Mouse (Mus musculus): ENCODE results near the gene Art5.
"Not testable (repeated sequence)": the region's sequence is repeated elsewhere in the genome, so short reads cannot be mapped to it uniquely, and the experiment has no call there.

Art5 gene

DNA sequence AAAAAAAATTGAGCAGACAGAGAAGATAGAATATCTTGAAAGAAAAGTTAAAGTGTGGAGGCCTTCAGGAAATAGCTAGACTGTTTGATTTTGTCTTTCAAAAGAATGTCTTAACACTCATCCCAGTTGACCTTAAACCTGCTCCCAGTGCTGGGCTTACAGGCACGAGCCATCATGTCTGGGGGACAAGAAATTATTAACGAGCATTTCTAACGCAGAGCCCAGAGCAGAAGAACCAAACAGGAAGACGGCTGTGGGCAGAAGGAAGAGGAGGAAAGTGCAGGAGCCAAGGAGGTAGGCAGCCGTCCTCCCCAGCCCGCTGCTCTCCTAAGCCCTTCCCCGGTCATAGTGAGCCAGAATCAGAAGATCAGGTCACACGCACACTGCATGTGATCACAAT is 29.0 kb downstream of the Art5 start:
- no peak for DNase-seq

- DNase-seq = no peak
These were observed 30.8 kb downstream of the Art5 start for GRCm38 (mm10) chr7:102078517-102078916.

DNA sequence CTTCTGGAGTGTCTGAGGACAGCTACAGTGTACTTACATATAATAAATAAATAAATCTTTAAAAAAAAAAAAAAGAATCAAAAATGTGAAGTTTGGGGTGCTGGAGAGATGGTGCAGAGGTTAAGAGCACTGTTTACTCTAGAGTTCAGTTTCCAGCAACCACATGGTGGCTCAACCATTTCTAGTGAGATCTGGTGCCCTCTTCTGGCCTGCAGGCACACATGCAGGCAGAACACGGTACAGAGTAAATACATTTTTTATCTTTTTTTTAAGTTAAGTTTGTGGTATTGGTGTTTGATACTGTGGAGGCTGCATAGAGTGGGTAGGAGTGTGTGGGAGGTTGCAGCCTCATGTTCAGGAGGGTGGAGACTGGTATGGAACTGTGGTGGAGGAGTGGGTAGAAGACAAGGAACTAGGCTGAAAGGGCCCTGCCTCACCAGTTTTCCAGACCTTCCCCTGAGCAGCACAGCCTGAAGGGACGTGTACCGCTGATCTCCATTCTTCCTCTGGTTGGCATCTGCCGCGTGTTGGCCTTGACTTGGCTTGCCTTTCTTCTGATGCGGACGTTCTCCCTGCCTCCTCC is 32.5 kb downstream of the Art5 start:
- DNase-seq = no peak

DNA sequence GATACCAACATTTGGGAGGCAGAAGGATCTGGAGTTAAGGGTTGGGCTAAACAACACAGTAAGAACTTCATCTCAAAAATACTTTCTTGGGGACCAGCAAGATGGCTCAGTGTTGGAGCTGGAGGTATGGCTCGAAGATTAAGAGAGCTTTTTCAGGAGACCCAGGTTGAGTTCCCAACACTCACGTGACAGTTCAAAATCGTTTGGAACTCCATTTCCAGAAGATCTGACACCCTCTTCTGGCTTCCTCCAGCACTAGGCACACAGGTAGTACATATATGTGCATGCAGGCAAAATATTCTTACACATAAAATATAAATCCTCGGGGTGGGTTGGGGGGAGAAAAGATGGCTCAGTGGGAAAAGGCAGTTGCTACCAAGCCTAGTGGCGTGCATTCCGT is 42.9 kb downstream of the Art5 start:
- DNase-seq = no peak

DNA sequence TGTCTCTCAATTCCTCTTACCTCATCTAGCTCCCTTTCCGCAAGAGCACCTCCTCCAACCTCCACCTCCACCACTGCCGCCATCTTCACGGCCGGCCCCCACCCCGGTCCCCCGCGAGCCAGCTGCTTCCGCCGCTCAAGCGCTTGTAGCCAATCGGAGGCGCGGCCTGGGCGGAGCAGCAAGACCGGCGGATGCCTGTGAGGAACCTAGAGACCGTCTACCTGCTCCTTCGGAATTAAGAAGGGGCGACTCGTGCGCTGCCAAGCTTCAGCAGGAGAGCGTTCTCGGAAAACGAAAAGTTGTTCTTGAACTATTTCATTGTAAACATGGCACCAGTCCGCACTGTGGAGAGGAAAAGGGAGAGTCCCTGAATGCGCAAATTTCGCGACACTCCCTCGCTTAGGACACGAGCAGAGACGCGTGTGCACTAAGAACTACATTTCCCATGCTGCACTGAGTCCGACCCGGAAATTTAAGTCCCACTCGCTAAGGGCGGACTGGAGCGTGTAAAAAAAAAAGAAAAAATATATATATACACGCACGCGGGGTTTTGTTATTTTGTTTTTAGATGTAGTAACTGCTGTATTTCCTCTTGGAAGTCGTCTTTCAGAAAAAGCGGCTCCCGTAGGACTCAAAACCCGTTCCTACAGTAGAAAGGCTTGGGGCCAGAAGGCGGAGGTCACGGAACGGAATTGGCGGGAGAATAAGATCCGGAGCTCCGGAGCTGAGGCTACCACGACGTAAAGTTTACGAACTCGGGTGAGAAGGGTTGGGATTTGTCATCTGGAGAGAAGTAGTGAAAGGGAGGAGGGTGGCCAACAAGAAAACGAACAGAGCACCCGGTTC is 44.0 kb downstream of the Art5 start, which contains the start of the genes Rnf121, Xndc1 and Xntrpc:
Rnf121 (minus strand) TSS at position 424 of the 846 bp plus-strand sequence.
Xndc1 (plus strand) TSS at position 466 of the 846 bp plus-strand sequence.
Xntrpc (plus strand) TSS at position 668 of the 846 bp plus-strand sequence.
- DNase-seq = peak; percentile 96

DNA sequence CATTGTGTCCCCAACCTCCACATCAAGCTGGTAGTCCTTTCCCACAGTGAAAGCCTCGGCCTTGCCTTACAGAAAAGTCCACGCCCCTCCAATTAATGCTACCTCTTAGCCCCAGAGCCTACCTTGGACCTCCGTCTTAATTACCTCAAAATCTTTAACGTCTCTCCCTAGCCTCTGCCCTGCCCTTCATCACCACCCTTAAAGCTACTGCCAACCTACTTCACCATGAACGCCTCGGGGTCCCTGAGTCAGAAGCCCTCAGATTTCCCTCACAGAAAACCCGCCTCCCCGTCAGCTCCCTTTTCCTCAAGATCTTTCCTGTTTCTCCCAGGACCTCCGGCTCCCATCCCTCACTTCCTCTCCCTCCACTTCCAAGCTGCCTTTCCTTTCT is 44.6 kb downstream of the Art5 start:
- DNase-seq = no peak

- DNase-seq = no peak
These were observed 45.4 kb downstream of the Art5 start for GRCm38 (mm10) chr7:102063891-102064290.

- DNase-seq = no peak
These were observed 47.1 kb downstream of the Art5 start for GRCm38 (mm10) chr7:102062203-102062602.

DNA sequence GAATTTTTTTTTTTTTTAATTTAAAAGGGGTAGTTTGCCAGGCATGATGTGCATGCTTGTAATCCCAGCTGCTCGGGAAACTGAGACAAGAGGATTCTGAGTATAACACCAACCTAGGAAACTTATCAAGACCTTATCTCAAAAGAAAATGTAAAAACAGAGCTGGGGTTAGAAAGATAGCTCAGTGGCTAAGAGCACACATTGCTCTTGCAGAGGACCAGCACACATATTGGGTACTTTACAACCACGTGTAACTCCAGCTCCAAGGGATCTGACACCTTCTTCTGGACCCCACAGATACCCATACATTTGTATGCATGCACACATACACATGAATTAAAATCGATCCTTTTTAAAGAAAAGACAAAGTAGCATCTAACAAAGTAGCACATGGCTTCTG is 47.9 kb downstream of the Art5 start:
- DNase-seq = no peak

DNA sequence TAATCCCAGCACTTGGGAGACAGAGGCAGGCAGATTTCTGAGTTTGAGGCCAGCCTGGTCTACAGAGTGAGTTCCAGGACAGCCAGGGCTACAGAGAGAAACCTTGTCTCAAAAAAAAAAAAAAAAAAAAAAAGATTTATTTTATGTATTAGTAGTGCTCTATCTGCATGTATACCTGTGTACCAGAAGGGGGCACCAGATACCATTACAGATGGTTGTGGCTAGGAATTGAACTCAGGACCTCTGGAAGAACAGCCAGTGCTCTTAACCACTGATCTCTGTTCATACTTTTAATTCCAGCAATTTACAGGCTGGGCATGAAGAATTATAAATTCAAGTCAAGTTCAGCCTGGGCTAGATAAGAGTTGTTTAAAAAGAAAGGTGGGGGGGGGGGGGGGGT is 60.8 kb downstream of the Art5 start:
- DNase-seq = not testable (repeated sequence)

Data from right cerebral cortex, postnatal 25 days (tissue).